ENCODE assay signal across 8 mouse cellular contexts in the genomic region with DNA sequence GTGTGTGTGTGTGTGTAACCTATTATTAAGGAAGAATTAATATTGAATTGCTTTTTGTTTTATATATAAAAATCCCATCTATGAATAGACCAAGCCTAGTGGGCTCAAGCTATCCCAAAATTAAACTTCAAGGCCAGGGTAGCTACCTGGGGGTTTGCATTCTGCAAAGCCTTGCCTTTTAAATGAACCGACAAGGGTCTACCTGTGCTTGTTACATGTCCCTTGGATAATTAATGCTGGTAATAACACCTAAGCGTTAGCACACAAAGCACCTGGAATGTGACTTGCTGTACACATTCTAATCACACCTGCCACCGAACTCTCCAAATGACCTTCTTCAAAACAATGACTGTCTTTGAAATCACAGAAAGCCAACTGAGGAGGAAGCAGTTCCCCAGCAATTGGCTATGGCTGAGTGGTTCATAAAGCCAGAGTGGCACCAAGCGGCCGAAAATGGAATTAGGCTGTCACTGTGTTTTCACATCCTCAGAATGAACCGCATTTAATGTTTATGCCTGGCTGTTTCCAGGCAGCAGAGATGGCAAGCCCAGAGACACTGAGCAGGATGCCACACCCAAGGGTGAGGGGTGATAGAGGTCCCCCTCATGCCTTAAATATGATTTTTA.
DNase-seq lines count a peak whose midpoint lies in the region; ATAC-seq lines count a peak whose summit lies in the region.

No protein-coding gene starts in this region.

- peak; percentile 72 for ATAC-seq in embryonic facial prominence, embryonic 11.5 days (replicated peaks; ENCODE audit: insufficient number of reproducible peaks, low FRiP score, low TSS enrichment, low read depth)
- ATAC-seq in intestine, embryonic 16.5 days, result 0 out of 2 replicates have a peak, but pooled peaks have one; percentile 42
- no peak for ATAC-seq in erythroid progenitor cell, adult 5-6 weeks (replicated peaks; ENCODE audit: low FRiP score, poor library complexity, severe bottlenecking)

- H3K27me3 ChIP-seq in embryonic facial prominence, embryonic 11.5 days (ENCODE audit: control insufficient read depth, insufficient read depth, low read length), result no peaks in the 10 kb centered on the region
- no peaks in the 10 kb centered on the region for H3K27me3 ChIP-seq in intestine, embryonic 16.5 days (replicated peaks; ENCODE audit: control insufficient read depth, insufficient read depth, low read length)

- intact Hi-C loops in left cerebral cortex, postnatal 25 days (cut with DNase I), result loop anchor here (5.0 kb wide), 4 partner anchors 128 to 1532 kb away; no protein-coding TSS in a partner anchor

- WGBS in embryonic facial prominence, embryonic 11.5 days, result 24% methylated on average over 6 of the region's 6 CpGs
- 19% methylated on average over 6 of the region's 6 CpGs for WGBS in intestine, embryonic 16.5 days

- H3K9me3 ChIP-seq in embryonic facial prominence, embryonic 11.5 days (replicated peaks; ENCODE audit: control insufficient read depth, low read length), result no peaks in the 10 kb centered on the region
- H3K9me3 ChIP-seq in intestine, embryonic 16.5 days (ENCODE audit: control insufficient read depth, low read length), result no peaks in the 10 kb centered on the region

- no peaks in the 10 kb centered on the region for H3K4me1 ChIP-seq in embryonic facial prominence, embryonic 11.5 days (ENCODE audit: control insufficient read depth, insufficient read depth, low read length)
- H3K4me1 ChIP-seq in intestine, embryonic 16.5 days (ENCODE audit: control insufficient read depth, insufficient read depth, low read length), result no peaks in the 10 kb centered on the region

- H3K9ac ChIP-seq in embryonic facial prominence, embryonic 11.5 days (replicated peaks; ENCODE audit: low read length), result no peak overlapping the region
- H3K9ac ChIP-seq in intestine, embryonic 16.5 days (ENCODE audit: low read depth, low read length), result no peak overlapping the region

- H3K4me2 ChIP-seq in embryonic facial prominence, embryonic 11.5 days (ENCODE audit: low read depth, low read length), result no peak overlapping the region
- no peak overlapping the region for H3K4me2 ChIP-seq in intestine, embryonic 16.5 days (ENCODE audit: low read depth, low read length)

- no peaks in the 10 kb centered on the region for H3K36me3 ChIP-seq in embryonic facial prominence, embryonic 11.5 days (replicated peaks; ENCODE audit: control insufficient read depth, insufficient read depth, low read depth, low read length)
- H3K36me3 ChIP-seq in intestine, embryonic 16.5 days (ENCODE audit: control insufficient read depth, insufficient read depth, low read length), result no peaks in the 10 kb centered on the region

- H3K27ac ChIP-seq in embryonic facial prominence, embryonic 11.5 days (replicated peaks; ENCODE audit: low read depth, low read length), result no peak overlapping the region
- H3K27ac ChIP-seq in intestine, embryonic 16.5 days (ENCODE audit: low read length), result no peak overlapping the region

- H3K4me3 ChIP-seq in embryonic facial prominence, embryonic 11.5 days (ENCODE audit: low read depth, low read length), result no peak overlapping the region
- no peak overlapping the region for H3K4me3 ChIP-seq in intestine, embryonic 16.5 days (ENCODE audit: low read length)

- DNase-seq in adrenal gland, postnatal 14 days, result peak; percentile 17
- no peak for DNase-seq in adrenal gland, postnatal 4 days (ENCODE audit: low spot score in 2 of 2)
- DNase-seq in ES-CJ7 (ENCODE audit: low read depth, low spot score), result peak; percentile 58
- DNase-seq in embryonic facial prominence, embryonic 11.5 days (ENCODE audit: low spot score), result peak; percentile 77
- peak; percentile 59 to 74 for DNase-seq in left cerebral cortex, postnatal 25 days (ENCODE audit: low spot score in 2 of 2)
- DNase-seq in right cerebral cortex, adult 2 months (ENCODE audit: low spot score in 2 of 2), result peak; percentile 77 to 80

Comparison
In these comparisons a context has a peak if more than half of its experiments do, and no peak if none do; other contexts are left out.
1. DNase-seq: peak in adrenal gland, postnatal 14 days (single experiment), ES-CJ7 (single experiment), embryonic facial prominence, embryonic 11.5 days (single experiment), left cerebral cortex, postnatal 25 days (2 of 2) and right cerebral cortex, adult 2 months (2 of 2); none in adrenal gland, postnatal 4 days (0 of 2).